Mouse (Mus musculus) left cerebral cortex, adult 11 months (tissue): ENCODE data around the gene Fads2.
A peak's percentile ranks its signal among the peaks of the same experiment; 100 is the strongest.

Experiments used
- DNase-seq: peaks from one replicate; pipeline ENCODE4 v3.0.0; 2022; ENCODE audit warnings: low spot score

Fads2 gene

GRCm38 (mm10) chr19:10041388-10042148, 60.0 kb downstream of the Fads2 start, which contains the start of gene Fads3:
Gene Fads3, plus strand, starts transcription at chr19:10041569.
- DNase-seq = no peak

- DNase-seq = no peak
Measured at GRCm38 (mm10) chr19:10040866-10041387, 60.6 kb downstream of the Fads2 start.

- no peak for DNase-seq
Measured at GRCm38 (mm10) chr19:10039615-10040014, 61.9 kb downstream of the Fads2 start.

GRCm38 (mm10) chr19:10038910-10039309, 62.6 kb downstream of the Fads2 start:
- DNase-seq = no peak

GRCm38 (mm10) chr19:10038364-10038763, 63.2 kb downstream of the Fads2 start:
- DNase-seq = no peak

- DNase-seq = no peak
Measured at GRCm38 (mm10) chr19:10037534-10037933, 64.0 kb downstream of the Fads2 start.

- DNase-seq = peak; percentile 56
Measured at GRCm38 (mm10) chr19:10034785-10035447, 66.6 kb downstream of the Fads2 start.

GRCm38 (mm10) chr19:10034356-10034755, 67.2 kb downstream of the Fads2 start:
- no peak for DNase-seq

GRCm38 (mm10) chr19:10033211-10033973, 68.2 kb downstream of the Fads2 start:
- no peak for DNase-seq

- DNase-seq = no peak
Measured at GRCm38 (mm10) chr19:10029746-10030145, 71.8 kb downstream of the Fads2 start.

- no peak for DNase-seq
Measured at GRCm38 (mm10) chr19:10025169-10025875, 76.2 kb downstream of the Fads2 start.

- DNase-seq = no peak
Measured at GRCm38 (mm10) chr19:10023304-10023758, 78.2 kb downstream of the Fads2 start.

- DNase-seq = no peak
Measured at GRCm38 (mm10) chr19:10022414-10023303, 78.9 kb downstream of the Fads2 start.

- no peak for DNase-seq
Measured at GRCm38 (mm10) chr19:10021981-10022380, 79.6 kb downstream of the Fads2 start.

- DNase-seq = no peak
Measured at GRCm38 (mm10) chr19:10019214-10019760, 82.3 kb downstream of the Fads2 start.

GRCm38 (mm10) chr19:10018527-10018818, 83.1 kb downstream of the Fads2 start:
- DNase-seq = no peak

- peak; percentile 77 for DNase-seq
Measured at GRCm38 (mm10) chr19:10017637-10018526, 83.7 kb downstream of the Fads2 start.

GRCm38 (mm10) chr19:10016151-10016550, 85.4 kb downstream of the Fads2 start:
- no peak for DNase-seq

GRCm38 (mm10) chr19:10015442-10015841, 86.1 kb downstream of the Fads2 start:
- DNase-seq = no peak

- no peak for DNase-seq
Measured at GRCm38 (mm10) chr19:10014824-10015223, 86.7 kb downstream of the Fads2 start.
